Mouse (Mus musculus): ENCODE measurements around the gene Gm7137.
"Not testable (repeated sequence)": the region's sequence is repeated elsewhere in the genome, so short reads cannot be mapped to it uniquely, and the experiment has no call there.

GRCm38 (mm10) chr10:77771225-77771624, 16.8 kb downstream of the Gm7137 start, which contains the start of gene Gm3238:
- not testable (repeated sequence) for TF ChIP-seq CTCF (IDR thresholded peaks at IDR 0.05; ENCODE audit: control insufficient read depth, insufficient read depth, insufficient replicate concordance, low read depth, low read length); POLR2A (IDR thresholded peaks at IDR 0.05; ENCODE audit: control insufficient read depth, low read depth, low read length)

All from testis, adult 2 months (tissue).